Mouse (Mus musculus) ES-Bruce4 (cell line): ENCODE data around the gene Asb13. TPM values are rescaled to one million over a fixed set of nuclear protein-coding genes. Genes with fewer than 3 reads are reported as not detected.

Experiments
- H3K27ac ChIP-seq: 2 replicates; pipeline ENCODE4 v1.5.1; 2012; ENCODE audit warnings: low read length, inconsistent platforms; ENCODE audit not compliant: insufficient read depth
- H3K27me3 ChIP-seq: 2 replicates; pipeline ENCODE4 v1.6.1; 2012; ENCODE audit warnings: mild to moderate bottlenecking, low read length, inconsistent platforms; ENCODE audit not compliant: control insufficient read depth, poor library complexity, insufficient read depth, severe bottlenecking
- H3K36me3 ChIP-seq: 2 replicates; pipeline ENCODE4 v1.6.1; 2012; ENCODE audit warnings: inconsistent platforms, mild to moderate bottlenecking, low read length, moderate library complexity; ENCODE audit not compliant: control insufficient read depth, poor library complexity, insufficient read depth, severe bottlenecking
- H3K4me1 ChIP-seq: one replicate; pipeline ENCODE4 v1.8.1; 2011; ENCODE audit warnings: low read length; ENCODE audit not compliant: control insufficient read depth, insufficient read depth
- H3K4me3 ChIP-seq: 2 replicates; pipeline ENCODE4 v1.5.1; 2011; ENCODE audit warnings: low read depth, mild to moderate bottlenecking, low read length
- H3K9ac ChIP-seq: 2 replicates; pipeline ENCODE4 v1.6.1; 2012; ENCODE audit warnings: low read depth, mild to moderate bottlenecking, inconsistent platforms; ENCODE audit not compliant: poor library complexity, severe bottlenecking
- H3K9me3 ChIP-seq: replicated peaks from 2 replicates; pipeline ENCODE4 v1.6.1; 2012; ENCODE audit warnings: mild to moderate bottlenecking, low read length, inconsistent platforms; ENCODE audit not compliant: control insufficient read depth, poor library complexity, insufficient read depth, severe bottlenecking
- CTCF ChIP-seq: IDR thresholded peaks from one replicate; pipeline ENCODE4 v1.8.1; 2011; ENCODE audit warnings: low read depth, low read length
- EP300 ChIP-seq: IDR thresholded peaks from 2 replicates; pipeline ENCODE4 v1.6.1; 2011; ENCODE audit warnings: low read depth, low read length; ENCODE audit not compliant: insufficient read depth
- POLR2A ChIP-seq: IDR thresholded peaks from one replicate; pipeline ENCODE4 v1.8.1; 2011; ENCODE audit warnings: low read length; ENCODE audit not compliant: insufficient read depth
- polyA plus RNA-seq: library from polyadenylated mRNA; stranded (reverse); fragments of >200 nt; gene quantifications from 2 replicates; pipeline ENCODE4 v1.2.4, GENCODE M21; 2011; ENCODE audit warnings: low read depth; ENCODE audit not compliant: missing spikeins, insufficient read depth, insufficient read length

The Asb13 gene
- polyA plus RNA-seq = 17.3 and 18.2 TPM in 2 replicates

GRCm38 (mm10) chr13:3633895-3634811, at the start of gene Asb13:
Gene Asb13, plus strand, starts transcription at chr13:3634032.
- Histone ChIP-seq H3K27me3 (no peaks in the 10 kb centered on the region), H3K9ac (peak within 1 kb of the TSS; percentile 65), H3K36me3 (no peaks in the 10 kb centered on the region), H3K27ac (no peak within 1 kb of the TSS), H3K4me1 (no peaks in the 10 kb centered on the region), H3K4me3 (peak within 1 kb of the TSS; percentile 93), H3K9me3 (no peaks in the 10 kb centered on the region)
- TF ChIP-seq CTCF = no peak
- no peak for TF ChIP-seq EP300
- no peak for TF ChIP-seq POLR2A

DNA sequence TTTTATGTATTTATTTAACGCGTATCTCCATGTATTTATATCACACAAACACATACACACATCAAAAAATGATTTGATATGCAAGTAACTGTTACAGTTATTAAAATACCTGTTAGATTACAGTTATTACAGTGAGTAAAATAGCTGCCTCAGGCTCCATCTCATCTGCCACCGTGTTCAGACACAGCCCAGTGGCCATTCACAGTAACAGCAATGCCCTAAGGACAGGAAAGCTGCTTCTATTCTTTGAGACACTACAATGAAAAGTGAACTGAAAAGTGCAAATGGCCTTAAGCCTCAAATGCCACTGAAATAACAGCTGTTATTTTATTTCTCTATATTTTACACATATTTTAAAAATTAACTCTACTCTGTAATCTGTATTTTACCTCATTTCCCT, 43.0 kb upstream of the Asb13 start:
- no peak overlapping the region for H3K9ac ChIP-seq
- peaks cover 33% of the 10 kb centered on the region for H3K36me3 ChIP-seq
- no peaks in the 10 kb centered on the region for H3K27me3 ChIP-seq
- no peaks in the 10 kb centered on the region for H3K9me3 ChIP-seq
- TF ChIP-seq CTCF (no peak), EP300 (no peak), POLR2A (no peak)
- no peak overlapping the region for H3K4me3 ChIP-seq
- H3K27ac ChIP-seq = no peak overlapping the region
- no peaks in the 10 kb centered on the region for H3K4me1 ChIP-seq

- peaks cover 35% of the 10 kb centered on the region for H3K36me3 ChIP-seq
- no peak overlapping the region for H3K9ac ChIP-seq
- no peak overlapping the region for H3K27ac ChIP-seq
- H3K4me1 ChIP-seq = no peaks in the 10 kb centered on the region
- H3K4me3 ChIP-seq = no peak overlapping the region
- no peaks in the 10 kb centered on the region for H3K9me3 ChIP-seq
- no peaks in the 10 kb centered on the region for H3K27me3 ChIP-seq
- no peak for TF ChIP-seq POLR2A
- no peak for TF ChIP-seq EP300
- no peak for TF ChIP-seq CTCF
These were observed 39.5 kb upstream of the Asb13 start for GRCm38 (mm10) chr13:3594311-3594710.

DNA sequence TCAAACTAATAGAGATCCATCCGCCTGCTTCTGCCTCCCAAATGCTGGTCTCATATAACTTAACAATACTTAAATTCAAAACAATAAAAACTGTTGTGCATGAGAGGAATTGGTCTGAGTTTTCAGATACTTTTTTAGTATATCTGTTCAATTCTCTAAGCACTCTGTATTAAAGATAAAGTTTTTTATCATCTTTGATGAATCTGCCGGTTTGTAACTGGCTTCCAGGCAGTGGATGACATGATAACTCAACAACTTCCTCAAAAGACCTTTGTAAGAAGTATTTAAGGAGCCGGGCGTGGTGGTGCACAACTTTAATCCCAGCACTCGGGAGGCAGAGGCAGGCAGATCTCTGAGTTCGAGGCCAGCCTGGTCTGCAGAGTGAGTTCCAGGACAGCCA, 37.6 kb upstream of the Asb13 start:
- TF ChIP-seq POLR2A = no peak
- TF ChIP-seq CTCF = no peak
- no peak for TF ChIP-seq EP300
- H3K27ac ChIP-seq = no peak overlapping the region
- no peaks in the 10 kb centered on the region for H3K27me3 ChIP-seq
- H3K9me3 ChIP-seq = no peaks in the 10 kb centered on the region
- no peaks in the 10 kb centered on the region for H3K4me1 ChIP-seq
- H3K36me3 ChIP-seq = peaks cover 23% of the 10 kb centered on the region
- H3K4me3 ChIP-seq = no peak overlapping the region
- no peak overlapping the region for H3K9ac ChIP-seq

GRCm38 (mm10) chr13:3609780-3610117, 24.1 kb upstream of the Asb13 start:
- no peak for TF ChIP-seq EP300
- TF ChIP-seq POLR2A = no peak
- no peak for TF ChIP-seq CTCF
- H3K4me1 ChIP-seq = no peaks in the 10 kb centered on the region
- peak overlapping the region; percentile 80 for H3K4me3 ChIP-seq
- H3K27ac ChIP-seq = no peak overlapping the region
- peaks cover 29% of the 10 kb centered on the region for H3K9me3 ChIP-seq
- H3K9ac ChIP-seq = peak overlapping the region; percentile 83
- H3K27me3 ChIP-seq = no peaks in the 10 kb centered on the region
- H3K36me3 ChIP-seq = no peaks in the 10 kb centered on the region; the same call in 1 of the 2 replicates
